Mouse (Mus musculus): ENCODE results near the gene Cipc. TPM values are rescaled to one million over a fixed set of nuclear protein-coding genes. Genes with fewer than 3 reads are reported as not detected.

The Cipc gene
- total RNA-seq (2021) (10 to 100 TPM; 43.8 to 45.1 TPM), polyA plus RNA-seq (2012; rRNA removed) (34.1 and 39.6 TPM in 2 replicates)
- long read RNA-seq, full-length matches to known transcripts: 25 of 32 reads
- long read RNA-seq, partial matches to known transcripts: 5 of 32 reads
- long read RNA-seq, other reads (novel, unspliced or antisense): 2 of 32 reads

- intact Hi-C loops (cut with DNase I): loop anchor here (2.0 kb wide), 1 partner anchor 28 kb away; no protein-coding TSS in a partner anchor
- peak; percentile 97 for TF ChIP-seq EP300 (IDR thresholded peaks at IDR 0.05; ENCODE audit: insufficient read depth, low read depth, low read length)
- peak; percentile 24; the same call in 1 of the 2 replicates for TF ChIP-seq CTCF (IDR thresholded peaks at IDR 0.05)
- TF ChIP-seq POLR2A (IDR thresholded peaks at IDR 0.05; ENCODE audit: insufficient read depth, low read depth, low read length): peak; percentile 96
- peak; percentile 96 to 99 for DNase-seq
- no peaks in the 10 kb centered on the region for H3K27me3 ChIP-seq (ENCODE audit: control insufficient read depth, insufficient read depth, low read length)
- WGBS: under 1% methylated on average over 64 of the region's 64 CpGs
- peaks cover 11% of the 10 kb centered on the region for H3K36me3 ChIP-seq (ENCODE audit: control insufficient read depth, insufficient read depth, low read length)
- H3K4me3 ChIP-seq: peak within 1 kb of the TSS; percentile 63
- H3K27ac ChIP-seq: peak within 1 kb of the TSS; percentile 99
- peaks cover 14% of the 10 kb centered on the region for H3K4me1 ChIP-seq (ENCODE audit: control insufficient read depth, insufficient read depth, low read length)
- H3K79me2 ChIP-seq (replicated peaks; ENCODE audit: control insufficient read depth, insufficient read depth, low read length): peaks cover 5% of the 10 kb centered on the region
- H3K9ac ChIP-seq (ENCODE audit: low read depth, low read length): peak within 1 kb of the TSS; percentile 93
These were observed at the start of gene Cipc for GRCm38 (mm10) chr12:86946862-86947574. Gene Cipc (plus strand): TSS chr12:86947043.

- intact Hi-C loops (cut with DNase I): no loop called here
These were observed 49.0 kb upstream of the Cipc start for GRCm38 (mm10) chr12:86897769-86898273.

GRCm38 (mm10) chr12:86898448-86898847 is 48.4 kb upstream of the Cipc start:
- peaks cover 28% of the 10 kb centered on the region for H3K4me1 ChIP-seq (ENCODE audit: control insufficient read depth, insufficient read depth, low read length)
- no peaks in the 10 kb centered on the region for H3K79me2 ChIP-seq (replicated peaks; ENCODE audit: control insufficient read depth, insufficient read depth, low read length)
- no peak overlapping the region for H3K9ac ChIP-seq (ENCODE audit: low read depth, low read length)

More at GRCm38 (mm10) chr12:86897769-86898273, 49.0 kb upstream of the Cipc start:
- Histone ChIP-seq H3K4me1 (ENCODE audit: control insufficient read depth, insufficient read depth, low read length) (peaks cover 28% of the 10 kb centered on the region), H3K9ac (ENCODE audit: low read depth, low read length) (no peak overlapping the region; the same call in 1 of the 2 replicates), H3K79me2 (replicated peaks; ENCODE audit: control insufficient read depth, insufficient read depth, low read length) (no peaks in the 10 kb centered on the region), H3K27ac (peak overlapping the region; percentile 91), H3K36me3 (ENCODE audit: control insufficient read depth, insufficient read depth, low read length) (peaks cover 13% of the 10 kb centered on the region), H3K27me3 (ENCODE audit: control insufficient read depth, insufficient read depth, low read length) (no peaks in the 10 kb centered on the region), H3K4me3 (no peak overlapping the region)
- TF ChIP-seq POLR2A (IDR thresholded peaks at IDR 0.05; ENCODE audit: insufficient read depth, low read depth, low read length): no peak
- no peak for TF ChIP-seq EP300 (IDR thresholded peaks at IDR 0.05; ENCODE audit: insufficient read depth, low read depth, low read length)
- TF ChIP-seq CTCF (IDR thresholded peaks at IDR 0.05): no peak
- WGBS: 53% methylated on average over 7 of the region's 7 CpGs
- peak; percentile 39 to 49 for DNase-seq

DNA sequence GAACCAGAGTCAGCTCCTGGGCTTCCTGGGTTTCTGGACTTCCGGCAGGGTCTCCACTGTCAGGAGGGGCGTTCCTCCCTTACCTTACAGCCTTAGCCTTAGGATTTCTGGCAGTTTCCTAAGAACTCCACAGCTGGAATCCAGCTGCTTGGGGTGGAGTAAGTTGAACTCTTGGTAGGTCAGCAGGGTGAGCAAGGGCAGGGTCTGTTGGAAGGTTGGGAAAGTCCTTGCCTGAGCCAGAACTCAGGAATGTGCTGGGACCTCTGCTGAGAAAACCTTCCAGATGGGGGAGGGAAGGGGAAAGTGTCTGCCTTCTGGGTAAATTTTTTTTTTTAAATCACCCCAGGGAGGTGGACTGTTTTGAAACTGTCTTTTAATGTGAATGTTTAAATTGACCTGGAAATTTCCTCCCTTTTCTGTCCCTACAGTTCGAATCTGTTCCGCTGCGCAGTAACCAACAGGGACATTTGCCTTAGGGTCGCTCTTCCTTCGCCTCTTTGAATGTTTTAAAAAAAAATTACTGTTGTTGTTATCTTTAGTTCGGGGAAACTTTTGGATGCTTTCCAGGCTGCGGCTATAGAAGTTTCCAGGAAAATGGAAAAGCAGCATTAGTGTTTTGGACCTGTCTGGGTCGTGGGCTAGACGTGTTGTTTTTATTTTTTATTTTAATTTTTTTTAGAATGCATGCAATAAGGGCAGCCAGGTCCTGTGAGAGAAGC is 47.2 kb upstream of the Cipc start:
- no peaks in the 10 kb centered on the region for H3K79me2 ChIP-seq (replicated peaks; ENCODE audit: control insufficient read depth, insufficient read depth, low read length)
- no peak for TF ChIP-seq POLR2A (IDR thresholded peaks at IDR 0.05; ENCODE audit: insufficient read depth, low read depth, low read length)
- TF ChIP-seq EP300 (IDR thresholded peaks at IDR 0.05; ENCODE audit: insufficient read depth, low read depth, low read length): peak; percentile 87; the same call in 1 of the 2 replicates
- no peak overlapping the region; the same call in none of the 2 replicates for H3K9ac ChIP-seq (ENCODE audit: low read depth, low read length)
- peak overlapping the region; percentile 70 for H3K27ac ChIP-seq
- DNase-seq: peak; percentile 68 to 77
- intact Hi-C loops (cut with DNase I): no loop called here
- H3K4me1 ChIP-seq (ENCODE audit: control insufficient read depth, insufficient read depth, low read length): peaks cover 28% of the 10 kb centered on the region
- peaks cover 10% of the 10 kb centered on the region for H3K36me3 ChIP-seq (ENCODE audit: control insufficient read depth, insufficient read depth, low read length)
- WGBS: 24% methylated on average over 11 of the region's 11 CpGs
- no peaks in the 10 kb centered on the region for H3K27me3 ChIP-seq (ENCODE audit: control insufficient read depth, insufficient read depth, low read length)
- H3K4me3 ChIP-seq: no peak overlapping the region

More at GRCm38 (mm10) chr12:86898448-86898847, 48.4 kb upstream of the Cipc start:
- peak overlapping the region; percentile 48; the same call in 1 of the 2 replicates for H3K27ac ChIP-seq
- DNase-seq: no peak
- H3K36me3 ChIP-seq (ENCODE audit: control insufficient read depth, insufficient read depth, low read length): peaks cover 11% of the 10 kb centered on the region
- intact Hi-C loops (cut with DNase I): no loop called here
- no peak for TF ChIP-seq CTCF (IDR thresholded peaks at IDR 0.05)
- no peak for TF ChIP-seq EP300 (IDR thresholded peaks at IDR 0.05; ENCODE audit: insufficient read depth, low read depth, low read length)
- no peak for TF ChIP-seq POLR2A (IDR thresholded peaks at IDR 0.05; ENCODE audit: insufficient read depth, low read depth, low read length)
- no peaks in the 10 kb centered on the region for H3K27me3 ChIP-seq (ENCODE audit: control insufficient read depth, insufficient read depth, low read length)
- H3K4me3 ChIP-seq: no peak overlapping the region
- WGBS: 80% methylated on average over 3 of the region's 3 CpGs

- WGBS: 78% methylated on average over 11 of the region's 11 CpGs
- peaks cover 2% of the 10 kb centered on the region; the same call in 1 of the 2 replicates for H3K36me3 ChIP-seq (ENCODE audit: control insufficient read depth, insufficient read depth, low read length)
- H3K79me2 ChIP-seq (replicated peaks; ENCODE audit: control insufficient read depth, insufficient read depth, low read length): no peaks in the 10 kb centered on the region
- no peak overlapping the region for H3K9ac ChIP-seq (ENCODE audit: low read depth, low read length)
- intact Hi-C loops (cut with DNase I): loop anchor here (2.0 kb wide), 1 partner anchor 41 kb away; no protein-coding TSS in a partner anchor
- H3K4me3 ChIP-seq: no peak overlapping the region
- H3K27me3 ChIP-seq (ENCODE audit: control insufficient read depth, insufficient read depth, low read length): no peaks in the 10 kb centered on the region
- H3K4me1 ChIP-seq (ENCODE audit: control insufficient read depth, insufficient read depth, low read length): peaks cover 12% of the 10 kb centered on the region
- no peak overlapping the region for H3K27ac ChIP-seq
- TF ChIP-seq POLR2A (IDR thresholded peaks at IDR 0.05; ENCODE audit: insufficient read depth, low read depth, low read length) (no peak), CTCF (IDR thresholded peaks at IDR 0.05) (no peak), EP300 (IDR thresholded peaks at IDR 0.05; ENCODE audit: insufficient read depth, low read depth, low read length) (no peak)
- DNase-seq: peak in 1 of 2 experiments; percentile 22
These were observed 42.7 kb upstream of the Cipc start for GRCm38 (mm10) chr12:86903828-86904806.

All from heart, adult 2 months (tissue).